Mouse (Mus musculus): Measurements from ENCODE around the gene Rbm42. TPM values are rescaled to one million over a fixed set of nuclear protein-coding genes. Genes with fewer than 3 reads are reported as not detected.
A peak's percentile ranks its signal among the peaks of the same experiment; 100 is the strongest.

The Rbm42 gene
- polyA plus RNA-seq, 3 experiments from 2014 or later: 21.7 to 30.7 (median 28.0) TPM

DNA sequence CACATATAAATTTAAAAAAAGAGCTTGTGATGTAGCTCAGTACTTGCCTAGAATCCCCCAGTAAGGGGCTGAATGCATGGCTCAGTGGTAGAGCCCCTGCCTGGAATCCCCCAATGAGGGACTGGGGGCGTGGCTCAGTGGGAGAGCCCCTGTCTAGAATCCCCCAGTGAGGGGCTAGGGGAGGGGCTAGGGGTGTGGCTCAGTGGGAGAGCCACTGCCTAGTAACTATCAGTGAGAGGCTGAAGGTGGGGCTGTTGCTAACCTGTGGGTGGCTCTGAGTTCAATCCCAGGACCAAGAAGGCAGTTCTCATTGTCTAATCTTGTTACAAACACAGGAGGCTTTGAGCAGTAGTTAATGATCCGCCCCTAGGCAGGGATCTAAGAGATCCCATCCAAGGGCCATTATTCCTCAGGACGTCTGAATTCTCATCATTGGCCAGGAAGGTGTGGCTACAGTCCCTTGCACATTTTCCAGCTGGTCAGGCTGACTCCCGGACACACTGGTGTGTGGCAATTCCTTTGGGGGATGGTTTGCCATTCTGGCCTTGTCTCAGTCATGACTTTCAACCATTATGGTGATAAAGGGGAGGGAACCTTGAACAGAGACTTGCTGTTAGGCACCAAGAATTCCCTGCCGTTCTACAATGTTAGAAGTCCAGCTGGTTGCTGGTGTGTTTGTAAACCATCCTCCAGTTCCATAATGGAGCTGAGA is 34.9 kb downstream of the Rbm42 start:
- ATAC-seq: no peak

DNA sequence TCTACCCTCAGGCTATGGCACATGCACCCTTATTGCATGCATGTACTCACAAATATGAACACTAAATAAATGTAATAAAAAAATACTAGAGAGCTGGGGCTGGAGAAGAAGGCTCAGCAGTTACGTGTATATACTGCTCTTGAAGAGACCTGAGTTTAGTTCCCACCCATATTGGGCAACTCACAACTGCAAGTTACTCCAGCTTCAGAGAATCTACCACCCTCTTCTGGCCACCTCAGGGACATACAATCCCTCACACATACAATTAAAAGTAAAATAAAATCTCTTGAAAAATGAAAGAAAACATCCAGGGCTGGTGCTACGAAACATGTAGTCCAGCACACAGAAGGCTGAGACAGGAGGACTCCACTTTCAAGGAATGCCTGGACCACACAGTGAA is 35.7 kb downstream of the Rbm42 start:
- peak; percentile 46 for ATAC-seq

DNA sequence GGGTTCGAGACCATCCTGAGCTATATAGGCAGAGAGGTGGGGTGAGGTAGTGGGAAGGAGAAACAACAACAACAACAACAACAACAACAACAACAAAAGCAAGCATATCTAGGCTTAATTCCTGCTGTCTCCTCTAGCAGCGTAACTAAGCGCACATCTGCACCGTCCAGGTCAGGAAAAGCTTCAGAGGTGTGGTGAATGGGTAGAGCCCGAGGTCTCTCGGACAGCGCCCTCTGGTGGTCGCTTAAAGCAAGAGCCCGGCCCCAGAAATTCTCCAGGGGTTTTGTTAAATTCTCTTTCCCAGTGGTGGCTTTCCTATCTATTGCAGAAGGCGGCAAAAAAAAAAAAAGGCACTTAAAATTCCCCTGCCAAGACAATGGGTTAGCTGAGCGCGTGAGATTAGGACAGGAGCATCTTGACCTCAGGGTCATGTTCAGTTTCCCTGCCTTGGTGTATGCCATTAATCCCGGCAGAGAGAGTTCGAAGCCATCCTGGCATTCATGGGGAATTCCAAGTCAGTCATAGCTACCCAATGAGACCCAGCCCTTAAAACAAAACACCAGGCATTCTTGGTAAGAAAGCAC is 36.5 kb downstream of the Rbm42 start:
- ATAC-seq: peak; percentile 77

DNA sequence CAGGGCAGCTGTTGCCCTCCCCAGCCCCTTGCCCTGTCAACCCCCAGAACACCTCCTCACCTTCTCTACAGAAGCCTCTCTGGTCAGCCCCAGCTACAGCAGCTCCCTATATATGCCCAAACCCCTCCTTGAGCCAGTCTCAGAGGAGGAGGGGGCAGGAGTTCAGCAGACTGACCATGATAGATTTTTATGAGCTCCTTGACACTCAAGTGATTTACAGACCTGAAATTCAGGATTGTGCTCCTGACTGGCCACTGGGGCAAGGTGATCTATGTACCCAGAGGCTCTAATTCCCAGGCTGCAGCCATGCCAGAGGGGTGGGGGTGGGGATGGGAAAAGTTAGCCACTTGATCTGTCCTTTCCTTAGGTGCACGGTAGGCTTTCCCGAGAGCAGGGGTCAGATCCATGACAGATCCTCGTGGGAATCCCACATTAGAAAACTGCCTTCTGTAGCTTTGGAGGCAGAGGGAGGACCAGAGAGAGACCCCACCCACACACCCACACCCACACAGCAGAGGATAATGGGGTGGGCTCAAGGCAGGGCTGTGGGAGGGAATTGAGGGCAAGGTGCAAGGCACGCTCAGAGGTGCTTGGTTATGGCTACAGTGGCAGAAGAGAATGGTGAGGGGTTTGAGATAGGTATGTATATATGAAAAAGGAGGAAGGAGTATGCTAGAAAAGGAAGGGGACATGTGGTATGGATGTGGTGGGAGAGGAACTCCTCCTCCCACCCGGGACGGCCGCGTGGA is 37.3 kb downstream of the Rbm42 start, which contains the start of gene Upk1a:
TSS of gene Upk1a (minus strand) at position 194 of the 749 bp plus-strand sequence.
- no peak for ATAC-seq

DNA sequence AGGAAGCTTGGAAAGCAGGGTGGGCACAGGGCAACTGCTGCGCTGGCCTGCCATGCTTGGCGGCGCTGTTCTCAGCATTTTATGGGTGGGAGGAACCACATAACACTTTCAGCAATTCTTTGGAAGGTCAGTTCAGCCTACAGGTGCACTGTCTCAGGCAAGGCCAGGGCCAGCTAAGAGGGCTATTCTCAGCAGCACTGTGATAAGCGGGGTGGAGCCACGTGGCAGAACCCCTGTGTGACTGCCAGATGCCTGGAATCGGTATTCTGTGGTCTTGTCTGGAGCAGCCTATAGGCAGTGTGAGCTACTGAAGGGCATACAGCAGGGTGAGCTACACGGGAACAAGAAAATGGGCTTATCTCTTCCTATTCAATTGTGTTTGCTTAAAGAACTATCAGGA is 40.1 kb downstream of the Rbm42 start:
- ATAC-seq: no peak

DNA sequence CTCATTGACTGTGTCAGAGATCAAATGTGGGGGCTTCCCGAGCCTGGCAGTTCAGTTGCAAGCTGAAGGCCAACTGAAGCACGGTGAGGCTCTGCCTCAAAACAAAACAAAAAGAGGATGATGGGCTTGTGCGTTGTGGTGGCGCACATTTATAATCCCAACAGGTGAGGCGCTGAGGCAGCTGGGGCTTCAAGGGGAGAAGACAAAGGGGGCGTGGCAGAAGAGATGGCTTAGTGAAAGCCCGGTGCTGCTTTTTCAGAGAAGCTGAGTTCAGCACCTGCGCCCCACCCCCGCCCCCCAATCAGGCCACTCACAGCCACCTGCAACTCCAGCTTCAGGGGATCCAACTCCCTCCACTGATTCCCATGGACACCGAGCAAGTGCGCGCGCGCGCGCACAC is 41.6 kb downstream of the Rbm42 start:
- no peak for ATAC-seq

DNA sequence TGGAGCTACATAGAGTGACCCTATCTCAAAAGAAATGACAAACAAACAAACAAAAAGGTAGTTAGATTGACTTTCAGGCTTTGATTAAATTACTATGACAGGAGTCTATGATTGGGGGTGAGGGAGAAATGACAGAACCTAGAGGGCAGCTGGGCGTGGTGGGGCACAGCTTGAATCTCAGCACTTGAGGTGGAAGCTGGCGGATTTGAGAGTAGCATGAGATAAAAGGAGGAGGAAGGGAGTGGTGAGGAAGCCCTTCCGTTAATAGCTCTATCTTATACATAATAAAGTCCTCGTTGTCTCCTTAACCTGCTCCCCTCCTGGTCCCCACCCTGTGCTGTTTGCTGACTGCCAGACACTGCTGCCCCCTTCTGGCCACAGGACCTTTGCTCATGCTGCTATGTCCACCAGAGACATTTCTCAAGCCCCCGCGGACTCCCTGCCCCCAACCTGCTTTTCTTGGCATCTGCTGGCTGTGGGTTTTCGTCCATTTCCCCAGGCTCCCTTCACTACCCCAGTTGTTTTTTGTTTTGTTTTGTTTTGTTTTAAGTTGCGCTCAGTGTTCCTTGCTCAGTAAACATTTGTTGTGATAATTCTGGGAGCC is 42.3 kb downstream of the Rbm42 start:
- ATAC-seq: peak; percentile 74

DNA sequence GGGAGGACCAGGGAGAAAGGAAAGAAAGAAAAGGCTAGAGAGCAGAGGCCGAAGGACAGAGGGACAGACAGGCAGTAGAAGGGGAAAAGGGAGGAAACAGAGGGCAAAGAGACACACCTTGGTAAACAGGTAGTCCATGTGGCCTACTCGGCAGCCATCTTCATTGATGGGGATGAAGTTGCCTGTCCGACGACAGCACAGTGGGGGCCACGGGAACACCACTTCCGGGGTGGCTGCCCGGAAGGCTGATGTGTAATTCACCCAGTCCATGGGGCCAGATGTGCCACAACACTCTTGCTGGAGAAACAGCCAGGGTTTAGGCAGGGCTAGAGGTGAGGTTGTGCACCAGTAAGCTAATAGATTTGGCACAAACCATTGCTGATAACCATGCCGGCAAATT is 45.2 kb downstream of the Rbm42 start:
- no peak for ATAC-seq

DNA sequence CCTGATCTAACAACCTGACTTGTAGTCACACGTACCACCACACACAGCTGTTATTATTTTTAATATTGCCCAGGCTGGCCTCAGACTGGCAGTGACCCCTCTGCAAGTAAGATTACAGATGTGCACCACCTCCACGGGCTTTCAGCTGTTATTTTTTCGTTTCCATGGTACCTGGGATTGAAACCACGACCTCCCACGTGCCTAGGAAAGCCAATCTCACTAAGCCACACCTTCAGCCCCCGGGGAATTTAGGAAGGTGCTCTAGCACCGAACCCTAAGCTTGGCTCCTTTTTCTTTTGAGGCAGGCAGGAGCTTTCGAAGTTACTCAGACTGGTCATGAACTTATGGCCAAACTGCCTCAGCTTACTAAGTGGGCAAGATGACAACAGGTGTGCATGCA is 45.7 kb downstream of the Rbm42 start:
- ATAC-seq: no peak

DNA sequence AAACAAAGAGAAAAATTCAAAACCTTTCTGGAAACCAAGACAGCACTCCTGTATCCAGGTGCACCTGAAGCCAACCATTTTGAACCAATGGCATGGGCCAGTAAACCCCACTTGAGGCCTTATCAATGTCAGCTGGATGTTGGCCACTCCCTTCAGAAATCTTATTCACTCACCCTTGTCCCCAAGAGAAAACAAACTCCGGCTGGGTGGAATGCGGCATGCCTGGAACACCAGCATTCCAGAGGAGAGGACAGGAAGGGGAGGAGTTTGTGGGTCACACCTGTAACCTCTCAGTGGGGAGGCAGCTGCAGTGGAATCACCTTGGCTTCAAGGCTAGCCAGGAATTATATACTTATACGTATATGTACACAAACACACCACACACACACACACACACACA is 47.5 kb downstream of the Rbm42 start:
- ATAC-seq: no peak

DNA sequence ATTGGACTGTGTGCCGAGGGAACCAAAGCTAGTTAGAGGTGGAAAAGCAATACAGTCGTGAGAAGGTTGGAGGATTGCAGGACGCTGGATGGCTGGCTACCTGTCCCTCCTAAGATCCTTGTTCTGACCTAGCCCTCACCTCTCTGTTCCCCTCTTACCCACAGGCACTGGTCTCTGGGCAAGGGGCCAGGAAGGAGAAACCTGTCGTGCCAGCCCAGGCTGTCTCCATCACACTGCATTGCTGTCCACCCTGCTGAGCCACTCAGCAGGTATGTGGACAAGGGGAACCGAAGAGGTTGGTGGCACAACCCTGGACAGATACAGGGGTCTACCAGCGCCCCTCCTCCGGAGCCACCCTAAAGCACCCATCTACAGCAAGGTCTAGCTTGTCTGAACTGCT is 49.5 kb downstream of the Rbm42 start:
- no peak for ATAC-seq

DNA sequence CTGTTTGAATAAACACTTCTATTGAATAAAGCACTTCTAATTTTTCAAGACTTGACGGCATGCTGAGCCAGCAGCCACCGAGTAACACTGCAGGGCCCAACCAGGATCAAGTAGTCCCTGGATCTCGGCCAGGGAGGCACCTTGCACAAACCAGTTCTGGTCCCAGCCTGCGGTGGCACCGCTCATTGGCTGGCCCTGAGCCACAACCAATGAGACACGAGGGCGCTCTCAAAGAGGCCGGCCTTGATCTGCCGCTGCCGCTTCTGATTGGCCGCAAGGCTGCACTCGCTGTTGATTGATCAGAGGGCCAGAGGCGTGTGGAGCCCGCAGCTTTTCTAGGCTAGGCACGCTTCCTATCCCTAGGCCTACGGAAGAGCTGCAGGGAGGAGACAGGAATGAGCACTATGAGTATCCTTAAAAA is 50.2 kb downstream of the Rbm42 start:
- peak; percentile 85 for ATAC-seq

DNA sequence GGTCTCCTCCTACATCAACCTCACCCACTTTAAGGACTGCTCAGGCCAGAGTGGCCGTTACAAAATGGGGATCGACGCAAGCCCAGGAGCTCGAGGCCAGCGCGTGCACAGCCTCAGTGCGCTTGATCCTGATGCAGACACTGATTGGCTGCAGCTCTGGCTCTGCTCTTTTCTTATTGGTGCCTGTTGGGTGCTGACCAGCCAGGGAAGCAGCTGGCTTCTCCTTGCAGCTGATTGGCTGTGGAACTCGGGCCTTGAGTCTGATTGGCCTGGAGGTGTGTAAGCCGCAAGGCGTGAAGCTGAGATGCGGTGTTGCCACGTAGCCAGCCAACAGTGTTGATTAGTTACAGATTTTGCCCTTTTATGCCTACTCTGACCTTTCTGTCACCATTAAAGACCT is 51.3 kb downstream of the Rbm42 start, which contains the start of gene Zbtb32:
TSS of gene Zbtb32 (minus strand) at position 124 of the 400 bp plus-strand sequence.
- ATAC-seq: no peak

DNA sequence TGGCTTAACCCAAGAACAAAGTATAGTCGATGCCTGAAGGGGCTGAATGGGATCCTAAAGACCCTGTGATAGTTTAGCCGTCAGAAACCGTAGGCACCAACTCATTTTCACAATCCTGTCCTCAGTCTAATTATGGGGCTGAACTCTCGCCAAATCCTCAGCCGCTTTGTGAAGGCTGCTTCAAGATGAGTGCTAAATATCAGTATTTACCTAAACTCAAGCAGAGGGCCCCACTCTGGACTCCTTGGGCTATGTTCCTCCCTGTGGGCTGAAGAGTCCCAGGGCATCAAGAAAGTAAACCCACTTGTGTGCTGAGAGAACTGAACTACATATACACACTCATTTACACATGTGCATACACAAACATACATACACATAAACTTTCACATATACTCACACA is 53.3 kb downstream of the Rbm42 start:
- ATAC-seq: no peak

DNA sequence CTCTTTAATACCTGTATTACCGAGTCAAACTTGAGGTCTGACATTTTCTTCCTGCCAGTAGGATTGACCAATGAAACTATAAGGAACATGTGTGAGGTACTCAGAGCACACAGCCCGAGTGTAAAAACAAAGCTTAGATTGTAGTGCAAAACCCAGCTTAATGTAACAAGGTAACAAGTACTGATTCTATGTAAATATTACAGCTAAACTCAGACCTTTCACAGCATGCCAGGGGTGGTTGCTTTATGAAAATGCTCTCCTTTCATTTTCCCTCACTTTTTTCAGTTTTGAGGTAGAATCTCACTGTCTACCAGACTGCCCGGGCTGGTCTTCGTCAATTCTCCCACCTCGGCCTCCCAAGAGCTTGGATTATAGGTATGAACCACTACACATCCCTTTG is 54.0 kb downstream of the Rbm42 start:
- ATAC-seq: no peak

DNA sequence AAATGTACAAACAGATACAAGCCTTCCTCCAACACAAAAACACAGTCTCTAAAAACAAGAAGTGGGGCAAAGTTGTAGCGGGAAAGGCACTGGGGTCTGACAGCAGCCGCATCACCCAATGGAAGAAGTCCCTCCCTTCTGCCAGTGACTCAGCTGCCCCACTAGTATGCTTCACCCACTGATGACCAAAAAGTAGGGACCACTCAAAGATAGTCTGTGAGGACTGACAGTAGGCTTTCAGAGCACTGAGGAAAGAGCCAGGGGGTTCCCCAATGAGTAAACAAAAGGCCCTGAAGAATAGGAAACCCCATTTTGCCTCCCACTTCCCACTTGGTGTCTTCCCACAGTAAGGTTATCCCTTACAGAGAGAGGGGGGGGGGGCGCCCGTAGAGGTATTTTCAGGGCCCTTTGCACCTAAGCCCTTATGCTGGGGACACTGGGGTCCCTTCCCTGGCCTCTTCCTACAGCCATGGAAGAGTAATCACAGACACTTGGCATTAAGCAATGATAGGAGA is 55.5 kb downstream of the Rbm42 start:
- ATAC-seq: peak; percentile 46

DNA sequence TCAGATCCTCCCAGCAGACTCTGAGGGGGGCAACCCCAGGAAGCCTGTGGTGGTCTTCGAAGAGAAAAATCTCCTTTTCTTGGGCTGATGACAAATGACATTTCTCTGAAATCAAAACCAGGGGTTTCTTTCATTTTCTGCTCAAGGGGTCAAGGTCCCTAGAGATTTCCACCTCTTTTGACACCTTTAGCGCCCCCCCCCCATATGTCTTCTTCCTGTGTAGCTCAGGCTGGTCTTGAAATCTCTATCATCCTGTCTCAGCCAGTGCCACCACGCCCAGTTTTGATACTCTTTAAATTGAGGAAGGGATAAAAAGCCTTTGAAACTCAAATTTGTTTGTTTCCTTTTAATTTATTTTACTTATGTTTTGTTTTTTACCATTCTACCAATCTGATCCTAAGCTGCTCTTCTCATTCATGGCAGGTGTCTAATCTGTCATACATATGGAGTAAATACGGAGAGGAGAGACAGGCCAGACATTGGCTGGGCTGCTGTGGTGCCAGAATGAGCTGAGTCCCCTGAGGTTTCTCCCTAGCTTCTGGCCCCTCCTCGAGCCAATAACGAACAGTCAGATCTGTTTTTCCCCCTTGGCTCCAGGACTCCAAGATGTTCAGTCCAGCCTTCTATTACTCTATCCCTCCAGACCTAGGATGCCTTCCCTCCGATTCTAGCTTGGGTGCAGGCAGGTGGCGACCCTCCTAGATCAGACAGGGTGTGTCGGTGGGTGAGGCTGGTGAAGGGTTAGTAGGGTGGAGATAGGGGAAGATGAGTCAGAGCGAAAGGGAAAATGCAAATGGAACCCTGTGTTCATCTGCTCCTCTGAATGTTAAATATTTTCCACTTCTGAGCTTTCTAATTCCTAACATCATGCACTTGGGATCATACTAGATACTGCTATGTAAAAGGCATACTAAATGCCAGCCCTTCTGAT is 56.3 kb downstream of the Rbm42 start:
- peak; percentile 41 for ATAC-seq

DNA sequence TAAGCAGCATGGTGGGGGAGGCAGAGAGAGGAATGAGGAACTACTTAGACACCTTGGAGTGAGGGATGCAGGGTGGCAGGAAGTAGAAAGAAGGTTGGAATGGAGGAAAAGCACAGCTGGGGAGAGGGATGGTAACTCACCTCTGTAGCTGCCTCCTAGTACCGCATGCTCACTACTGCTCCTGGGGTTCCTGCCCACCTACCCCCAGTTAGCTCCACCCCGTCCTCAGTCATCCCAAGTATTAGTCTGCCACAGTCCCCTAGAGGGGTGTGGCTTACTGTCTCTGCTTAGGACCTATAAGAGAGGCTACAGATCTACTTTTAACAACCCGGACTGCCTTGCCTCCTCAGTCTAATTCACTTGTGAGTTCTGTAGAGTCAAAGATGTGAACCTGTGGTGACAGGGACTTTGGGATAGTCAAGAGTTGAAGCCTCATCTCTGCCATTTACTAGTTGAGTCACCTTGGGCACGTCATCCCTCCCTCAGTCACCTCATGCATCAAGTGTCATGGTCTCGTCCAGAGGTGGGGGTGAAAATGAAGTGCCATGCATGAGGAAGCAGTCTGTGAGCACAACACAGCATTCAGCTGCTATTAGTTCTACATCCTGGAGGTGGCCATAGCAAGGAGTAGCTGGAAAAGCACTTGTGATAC is 57.2 kb downstream of the Rbm42 start:
- no peak for ATAC-seq

DNA sequence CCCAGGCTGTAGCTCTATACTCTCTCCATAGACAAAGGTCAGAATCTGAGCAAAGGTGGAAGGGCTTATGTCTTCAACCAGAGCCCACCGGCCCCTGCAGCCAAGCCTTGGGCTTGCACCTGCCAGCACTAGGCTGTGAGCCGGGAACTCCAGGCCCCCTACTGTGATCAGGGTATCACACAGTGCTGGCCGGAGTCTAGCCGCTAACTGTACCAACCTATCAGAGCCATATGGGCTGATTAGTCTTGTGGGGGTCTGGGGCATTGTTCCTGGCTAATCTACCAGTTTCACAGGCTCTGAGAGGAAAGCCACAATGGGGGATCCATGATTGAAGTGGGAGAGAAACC is 58.5 kb downstream of the Rbm42 start:
- ATAC-seq: no peak

Data from inflammation-experienced regulatory T-cells, adult 6 months (primary cell).